In the genomic region with DNA sequence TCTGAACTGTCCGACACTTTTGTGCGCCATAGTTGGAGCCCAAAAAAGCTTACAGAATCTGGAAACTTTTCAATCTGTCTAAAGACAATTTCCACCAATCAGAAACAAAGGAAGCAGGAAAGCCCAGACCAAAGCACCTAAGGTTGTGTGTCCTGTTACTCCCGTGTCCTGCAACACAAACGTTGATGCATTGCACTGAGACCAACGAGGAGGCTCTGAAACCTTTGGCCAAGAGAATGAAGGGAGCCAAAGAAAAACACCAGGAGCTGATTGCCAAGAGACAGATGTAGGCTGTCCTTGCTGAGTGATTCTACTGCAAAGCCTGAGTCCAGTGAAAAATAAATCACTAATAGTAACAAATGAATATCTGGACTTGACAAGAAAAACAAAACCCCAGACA, we compare ENCODE assay signal across 24 mouse cellular contexts.
"Had no signal": no experiment of that assay in that cellular context is flagged by ENCODE, and none has a peak within 500 bp of the region (broad histone marks: within the 10 kb centered on the region; RNA-seq: fewer than 3 reads in every experiment).

No protein-coding gene starts in this region.

- ATAC-seq: liver, embryonic 12.5 days had no signal

- H3K4me3 ChIP-seq: layer of hippocampus, adult 2 months; limb, embryonic 10.5 days; limb, embryonic 13.5 days; liver, embryonic 12.5 days; liver, embryonic 15.5 days; lung, embryonic 15.5 days; myocyte; neural tube, embryonic 13.5 days; stomach, embryonic 15.5 days had no signal

- DNase-seq: kidney, postnatal 25 days; layer of hippocampus, adult 9-11 months; liver; lung, adult 18-20 months; lung, postnatal 10 days; lung, postnatal 36 days; midbrain, embryonic 14.5 days; right cerebral cortex, postnatal 25 days; spleen, adult 18-20 months; thymus, adult 18-20 months; thymus, postnatal 14 days; thymus, postnatal 4 days had no signal

- H3K4me2 ChIP-seq: limb, embryonic 13.5 days; liver, embryonic 12.5 days; liver, embryonic 15.5 days; lung, embryonic 15.5 days; midbrain, embryonic 11.5 days; neural tube, embryonic 13.5 days; stomach, embryonic 15.5 days had no signal

- H3K27ac ChIP-seq: kidney, postnatal 0 days; layer of hippocampus, adult 2 months; limb, embryonic 13.5 days; liver, embryonic 12.5 days; liver, embryonic 15.5 days; lung, embryonic 15.5 days; neural tube, embryonic 13.5 days; stomach, embryonic 15.5 days had no signal

- H3K27me3 ChIP-seq: lung, embryonic 15.5 days; megakaryocyte, embryonic 14.5 days; stomach, embryonic 15.5 days had no signal

- H3K36me3 ChIP-seq: limb, embryonic 10.5 days; limb, embryonic 13.5 days; liver, embryonic 12.5 days; liver, embryonic 15.5 days; lung, embryonic 15.5 days; neural tube, embryonic 13.5 days; stomach, embryonic 15.5 days had no signal

- H3K9me3 ChIP-seq: limb, embryonic 10.5 days; limb, embryonic 13.5 days; liver, embryonic 12.5 days; liver, embryonic 15.5 days; lung, embryonic 15.5 days; megakaryocyte, embryonic 14.5 days; neural tube, embryonic 13.5 days; stomach, embryonic 15.5 days had no signal

- H3K9ac ChIP-seq: limb, embryonic 13.5 days; liver, embryonic 12.5 days; liver, embryonic 15.5 days; lung, embryonic 15.5 days; neural tube, embryonic 13.5 days; stomach, embryonic 15.5 days had no signal
